Mouse (Mus musculus) forebrain, embryonic 13.5 days (tissue): ENCODE results near the gene Pgam1. TPM values are rescaled to one million over a fixed set of nuclear protein-coding genes. Genes with fewer than 3 reads are reported as not detected.
"Not testable (repeated sequence)": the region's sequence is repeated elsewhere in the genome, so short reads cannot be mapped to it uniquely, and the experiment has no call there.

ENCODE experiments used
- ATAC-seq: fragments of 200-750 bp; cut with Nextera tagmentation; 2 replicates; pipeline ENCODE4 v1.8.0; 2017
- H3K27ac ChIP-seq: fragments of 300-500 bp; sonication (generic); 2 replicates; pipeline ENCODE4 v1.5.1; 2015; ENCODE audit warnings: inconsistent platforms, mild to moderate bottlenecking, moderate library complexity
- H3K27me3 ChIP-seq: fragments of 300-500 bp; sonication (generic); 2 replicates; pipeline ENCODE4 v1.6.1; 2015; ENCODE audit warnings: mild to moderate bottlenecking, inconsistent platforms
- H3K36me3 ChIP-seq: fragments of 300-500 bp; sonication (generic); 2 replicates; pipeline ENCODE4 v1.6.1; 2015; ENCODE audit warnings: mild to moderate bottlenecking, inconsistent platforms; ENCODE audit not compliant: poor library complexity, severe bottlenecking
- H3K4me1 ChIP-seq: fragments of 300-500 bp; sonication (generic); 2 replicates; pipeline ENCODE4 v1.6.1; 2015; ENCODE audit warnings: inconsistent platforms
- H3K4me2 ChIP-seq: fragments of 300-500 bp; sonication (generic); 2 replicates; pipeline ENCODE4 v1.6.1; 2015; ENCODE audit warnings: inconsistent platforms, mild to moderate bottlenecking, moderate library complexity
- H3K4me3 ChIP-seq: fragments of 300-500 bp; sonication (generic); 2 replicates; pipeline ENCODE4 v1.5.1; 2015; ENCODE audit warnings: mild to moderate bottlenecking, inconsistent platforms
- H3K9ac ChIP-seq: fragments of 300-500 bp; sonication (generic); 2 replicates; pipeline ENCODE4 v1.6.1; 2015; ENCODE audit warnings: mild to moderate bottlenecking, inconsistent platforms
- H3K9me3 ChIP-seq: fragments of 300-500 bp; sonication (generic); replicated peaks from 2 replicates; pipeline ENCODE4 v1.6.1; 2016; ENCODE audit warnings: inconsistent platforms
- WGBS: fragments of 180-500 bp; shearing (Covaris S2); methylation state at CpG from one replicate; pipeline ENCODE4 v1.1.7; 2015; 5-methylcytosine and 5-hydroxymethylcytosine counted together
- polyA plus RNA-seq: library from polyadenylated mRNA; unstranded; fragments of >200 nt; fragmentation: Nextera tagmentation; extraction: Ambion mirVana; gene quantifications from 2 replicates; pipeline ENCODE4 v1.2.1, GENCODE M21; 2015

Gene Pgam1
- polyA plus RNA-seq, 1 experiment from 2014 or later, result 505 TPM

- ATAC-seq, result no peak
- peak overlapping the region; percentile 97 for H3K4me3 ChIP-seq
- H3K27me3 ChIP-seq, result no peaks in the 10 kb centered on the region
- H3K27ac ChIP-seq, result no peak overlapping the region
- peaks cover 28% of the 10 kb centered on the region for H3K36me3 ChIP-seq
- H3K4me2 ChIP-seq, result peak overlapping the region; percentile 96
- peaks cover 20% of the 10 kb centered on the region for H3K4me1 ChIP-seq
- WGBS, result 35% methylated on average over 6 of the region's 6 CpGs
- peak overlapping the region; percentile 89 for H3K9ac ChIP-seq
- no peaks in the 10 kb centered on the region for H3K9me3 ChIP-seq
Measured at GRCm38 (mm10) chr19:41913774-41914591, 2.3 kb downstream of the Pgam1 start.

GRCm38 (mm10) chr19:41914592-41914882 lies 2.8 kb downstream of the Pgam1 start:
- not testable (repeated sequence) for H3K9me3 ChIP-seq, H3K4me3 ChIP-seq, H3K27me3 ChIP-seq, ATAC-seq, H3K9ac ChIP-seq, H3K27ac ChIP-seq
- peak overlapping the region; percentile 96 for H3K4me2 ChIP-seq
- peaks cover 20% of the 10 kb centered on the region for H3K4me1 ChIP-seq
- peaks cover 33% of the 10 kb centered on the region for H3K36me3 ChIP-seq

GRCm38 (mm10) chr19:41915294-41915693 lies 3.6 kb downstream of the Pgam1 start:
- no peak overlapping the region for H3K4me3 ChIP-seq
- no peak overlapping the region for H3K9ac ChIP-seq
- H3K9me3 ChIP-seq, result no peaks in the 10 kb centered on the region
- 92% methylated on average over 3 of the region's 3 CpGs for WGBS
- no peak overlapping the region for H3K27ac ChIP-seq
- peaks cover 39% of the 10 kb centered on the region for H3K36me3 ChIP-seq
- no peak for ATAC-seq
- no peak overlapping the region for H3K4me2 ChIP-seq
- peaks cover 20% of the 10 kb centered on the region for H3K4me1 ChIP-seq
- H3K27me3 ChIP-seq, result no peaks in the 10 kb centered on the region

GRCm38 (mm10) chr19:41916853-41917252 lies 5.1 kb downstream of the Pgam1 start:
- H3K36me3 ChIP-seq, result peaks cover 52% of the 10 kb centered on the region
- H3K27ac ChIP-seq, result no peak overlapping the region
- 93% methylated on average over 4 of the region's 4 CpGs for WGBS

GRCm38 (mm10) chr19:41919471-41919870 lies 7.7 kb downstream of the Pgam1 start:
- WGBS, result 81% methylated on average over 4 of the region's 4 CpGs
- Histone ChIP-seq H3K4me3 (no peak overlapping the region), H3K27ac (no peak overlapping the region), H3K4me1 (peaks cover under 1% of the 10 kb centered on the region; the same call in 1 of the 2 replicates), H3K4me2 (no peak overlapping the region), H3K9ac (no peak overlapping the region), H3K9me3 (no peaks in the 10 kb centered on the region), H3K27me3 (no peaks in the 10 kb centered on the region), H3K36me3 (peaks cover 72% of the 10 kb centered on the region)
- no peak for ATAC-seq

More at GRCm38 (mm10) chr19:41916853-41917252, 5.1 kb downstream of the Pgam1 start:
- H3K9ac ChIP-seq, result no peak overlapping the region
- H3K4me3 ChIP-seq, result no peak overlapping the region
- no peaks in the 10 kb centered on the region for H3K27me3 ChIP-seq
- no peak overlapping the region for H3K4me2 ChIP-seq
- H3K9me3 ChIP-seq, result no peaks in the 10 kb centered on the region
- ATAC-seq, result no peak
- peaks cover 20% of the 10 kb centered on the region for H3K4me1 ChIP-seq

GRCm38 (mm10) chr19:41920412-41921067 lies 8.8 kb downstream of the Pgam1 start:
- H3K4me2 ChIP-seq, result no peak overlapping the region
- no peak overlapping the region for H3K4me3 ChIP-seq
- ATAC-seq, result no peak
- 75% methylated on average over 5 of the region's 5 CpGs for WGBS
- H3K9ac ChIP-seq, result no peak overlapping the region
- H3K4me1 ChIP-seq, result no peaks in the 10 kb centered on the region
- no peak overlapping the region for H3K27ac ChIP-seq
- H3K27me3 ChIP-seq, result no peaks in the 10 kb centered on the region
- no peaks in the 10 kb centered on the region for H3K9me3 ChIP-seq
- peaks cover 77% of the 10 kb centered on the region for H3K36me3 ChIP-seq

GRCm38 (mm10) chr19:41932686-41933085 lies 21.0 kb downstream of the Pgam1 start:
- Histone ChIP-seq H3K4me1 (peaks cover 23% of the 10 kb centered on the region), H3K9me3 (no peaks in the 10 kb centered on the region), H3K27ac (no peak overlapping the region), H3K27me3 (no peaks in the 10 kb centered on the region), H3K4me2 (peak overlapping the region; percentile 95), H3K9ac (peak overlapping the region; percentile 72), H3K4me3 (peak overlapping the region; percentile 95), H3K36me3 (peaks cover 39% of the 10 kb centered on the region)
- WGBS, result under 1% methylated on average over 28 of the region's 28 CpGs
- ATAC-seq, result peak; percentile 34; the same call in 1 of the 2 replicates

GRCm38 (mm10) chr19:41933179-41934086 lies 21.7 kb downstream of the Pgam1 start, which contains the start of the genes Exosc1 and Zdhhc16:
TSS of gene Exosc1 (minus strand) at chr19:41933423.
TSS of gene Zdhhc16 (plus strand) at chr19:41933480.
- H3K4me1 ChIP-seq, result peaks cover 23% of the 10 kb centered on the region
- H3K27me3 ChIP-seq, result no peaks in the 10 kb centered on the region
- no peaks in the 10 kb centered on the region for H3K9me3 ChIP-seq
- peak; percentile 100 for ATAC-seq
- H3K27ac ChIP-seq, result no peak within 1 kb of the TSS; the same call in 1 of the 2 replicates
- under 1% methylated on average over 47 of the region's 47 CpGs for WGBS
- H3K9ac ChIP-seq, result peak within 1 kb of the TSS; percentile 84
- H3K4me2 ChIP-seq, result peak within 1 kb of the TSS; percentile 95
- peak within 1 kb of the TSS; percentile 95 for H3K4me3 ChIP-seq
- peaks cover 39% of the 10 kb centered on the region for H3K36me3 ChIP-seq

- H3K27ac ChIP-seq, result no peak overlapping the region; the same call in 1 of the 2 replicates
- H3K9me3 ChIP-seq, result no peaks in the 10 kb centered on the region
- no peak for ATAC-seq
- H3K27me3 ChIP-seq, result no peaks in the 10 kb centered on the region
- peak overlapping the region; percentile 84 for H3K9ac ChIP-seq
- peak overlapping the region; percentile 95 for H3K4me2 ChIP-seq
- peaks cover 23% of the 10 kb centered on the region for H3K4me1 ChIP-seq
- H3K36me3 ChIP-seq, result peaks cover 38% of the 10 kb centered on the region
- H3K4me3 ChIP-seq, result peak overlapping the region; percentile 95
- WGBS, result 39% methylated on average over 6 of the region's 6 CpGs
Measured at GRCm38 (mm10) chr19:41934124-41934523, 22.4 kb downstream of the Pgam1 start.

GRCm38 (mm10) chr19:41935921-41936320 lies 24.2 kb downstream of the Pgam1 start:
- Histone ChIP-seq H3K27me3 (no peaks in the 10 kb centered on the region), H3K27ac (no peak overlapping the region), H3K4me1 (peaks cover 23% of the 10 kb centered on the region), H3K4me2 (no peak overlapping the region), H3K9me3 (no peaks in the 10 kb centered on the region), H3K4me3 (no peak overlapping the region), H3K9ac (no peak overlapping the region), H3K36me3 (peaks cover 43% of the 10 kb centered on the region)
- ATAC-seq, result no peak
- 88% methylated on average over 1 of the region's 1 CpGs for WGBS

- Histone ChIP-seq H3K9me3 (no peaks in the 10 kb centered on the region), H3K27me3 (no peaks in the 10 kb centered on the region), H3K4me1 (peaks cover 12% of the 10 kb centered on the region), H3K36me3 (peaks cover 70% of the 10 kb centered on the region), H3K4me2 (no peak overlapping the region), H3K4me3 (no peak overlapping the region), H3K9ac (no peak overlapping the region), H3K27ac (no peak overlapping the region)
- no peak for ATAC-seq
- WGBS, result 95% methylated on average over 5 of the region's 5 CpGs
Measured at GRCm38 (mm10) chr19:41938539-41938938, 26.8 kb downstream of the Pgam1 start.
